Mouse (Mus musculus) B cell, adult (primary cell): ENCODE measurements around the gene Parp12. TPM values are rescaled to one million over a fixed set of nuclear protein-coding genes. Genes with fewer than 3 reads are reported as not detected.

Experiments used
- total RNA-seq: library from RNA; stranded (reverse); gene quantifications from 4 replicates; pipeline ENCODE4 v1.2.4, GENCODE M21; 2023; ENCODE audit not compliant: inconsistent age

Parp12 gene
- 0.26 to 0.81 TPM (median 0.42 TPM) in 4 replicates for total RNA-seq

DNA sequence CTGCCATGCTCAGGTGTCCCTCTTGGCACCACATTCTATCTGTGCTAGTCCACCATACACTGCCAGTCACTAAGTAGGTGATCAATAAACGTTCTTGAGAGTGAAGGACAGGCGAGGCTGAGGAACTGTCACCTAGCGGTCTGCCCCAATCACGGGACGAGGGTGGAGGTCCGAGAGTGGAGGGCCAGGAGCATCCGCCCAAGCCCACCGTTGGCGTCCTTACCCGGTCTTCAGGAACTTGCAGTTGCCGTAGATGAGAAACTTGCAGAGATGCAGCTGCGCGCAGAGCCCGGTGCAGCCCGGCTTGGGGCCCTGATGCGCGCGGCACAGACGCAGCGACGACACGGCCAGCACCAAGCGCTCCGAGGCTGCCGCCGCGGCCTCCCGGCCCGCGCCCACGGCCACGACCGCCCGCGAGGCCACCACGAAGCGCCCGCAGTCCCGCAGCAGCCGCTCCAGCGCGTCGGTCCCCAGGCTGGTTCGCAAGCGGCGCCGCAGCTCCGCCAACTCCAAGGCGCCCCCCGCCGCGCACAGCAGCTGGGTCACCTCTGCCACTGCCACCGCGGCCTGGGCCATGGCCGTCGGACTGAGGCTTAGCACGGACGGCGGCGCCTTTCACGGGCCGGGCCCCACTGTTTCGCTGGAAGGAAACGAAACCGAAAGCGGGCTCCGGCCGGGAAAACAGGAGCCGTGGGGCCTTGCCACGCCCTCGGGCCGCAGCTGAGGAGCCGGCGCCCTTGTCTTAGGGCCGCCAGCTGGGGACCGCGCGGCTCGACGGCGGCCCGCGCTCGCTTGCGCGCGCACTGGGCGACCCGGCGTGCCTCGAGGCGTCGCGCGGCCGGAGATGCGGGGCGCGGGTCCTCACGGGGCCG lies at the start of gene Parp12:
Gene Parp12 (minus strand): TSS at position 766 of the 872 bp plus-strand sequence.

Other genes with a start within 250 kb of the Parp12 start
- gene Tbxas1, start 242.9 kb downstream of the Parp12 start, total RNA-seq: 0.69 to 2.1 TPM (median 1.0 TPM) in 4 replicates
- gene Hipk2, start 242.2 kb downstream of the Parp12 start, total RNA-seq: 19.7 to 25.6 TPM (median 23.6 TPM) in 4 replicates
- 88.2 to 97.3 TPM (median 91.9 TPM) in 4 replicates for gene Kdm7a, start 88.4 kb upstream of the Parp12 start, total RNA-seq